Mouse (Mus musculus): ENCODE measurements around the gene Gli3. TPM values are rescaled to one million over a fixed set of nuclear protein-coding genes. Genes with fewer than 3 reads are reported as not detected.

Gli3 gene
- polyA plus RNA-seq, 1 experiment from 2014 or later: 7.7 TPM

GRCm38 (mm10) chr13:15517048-15517760, 54.2 kb downstream of the Gli3 start:
- no peak for ATAC-seq
- no peaks in the 10 kb centered on the region for H3K9me3 ChIP-seq (ENCODE audit: control insufficient read depth, low read length)
- no peak overlapping the region for H3K4me3 ChIP-seq (ENCODE audit: low read length)
- H3K36me3 ChIP-seq (ENCODE audit: control insufficient read depth, insufficient read depth, low read length): no peaks in the 10 kb centered on the region
- H3K27me3 ChIP-seq (replicated peaks; ENCODE audit: control insufficient read depth, insufficient read depth, low read length): no peaks in the 10 kb centered on the region
- no peaks in the 10 kb centered on the region; the same call in 1 of the 2 replicates for H3K4me1 ChIP-seq (ENCODE audit: control insufficient read depth, insufficient read depth, low read length)
- 83% methylated on average over 9 of the region's 9 CpGs for WGBS
- no peak overlapping the region for H3K4me2 ChIP-seq (ENCODE audit: low read depth, low read length)
- no peak overlapping the region for H3K9ac ChIP-seq (ENCODE audit: low read depth, low read length)
- no peak overlapping the region for H3K27ac ChIP-seq (ENCODE audit: low read length)

GRCm38 (mm10) chr13:15520353-15520752, 57.3 kb downstream of the Gli3 start:
- H3K4me3 ChIP-seq (ENCODE audit: low read length): no peak overlapping the region
- no peak overlapping the region for H3K27ac ChIP-seq (ENCODE audit: low read length)
- 53% methylated on average over 2 of the region's 2 CpGs for WGBS
- ATAC-seq: no peak
- H3K4me1 ChIP-seq (ENCODE audit: control insufficient read depth, insufficient read depth, low read length): no peaks in the 10 kb centered on the region
- H3K4me2 ChIP-seq (ENCODE audit: low read depth, low read length): no peak overlapping the region
- H3K9ac ChIP-seq (ENCODE audit: low read depth, low read length): no peak overlapping the region
- no peaks in the 10 kb centered on the region for H3K36me3 ChIP-seq (ENCODE audit: control insufficient read depth, insufficient read depth, low read length)
- H3K27me3 ChIP-seq (replicated peaks; ENCODE audit: control insufficient read depth, insufficient read depth, low read length): no peaks in the 10 kb centered on the region
- no peaks in the 10 kb centered on the region for H3K9me3 ChIP-seq (ENCODE audit: control insufficient read depth, low read length)

GRCm38 (mm10) chr13:15522153-15522552, 59.1 kb downstream of the Gli3 start:
- Histone ChIP-seq H3K4me3 (ENCODE audit: low read length) (no peak overlapping the region), H3K9ac (ENCODE audit: low read depth, low read length) (no peak overlapping the region), H3K27ac (ENCODE audit: low read length) (no peak overlapping the region), H3K4me1 (ENCODE audit: control insufficient read depth, insufficient read depth, low read length) (no peaks in the 10 kb centered on the region), H3K27me3 (replicated peaks; ENCODE audit: control insufficient read depth, insufficient read depth, low read length) (no peaks in the 10 kb centered on the region), H3K36me3 (ENCODE audit: control insufficient read depth, insufficient read depth, low read length) (no peaks in the 10 kb centered on the region), H3K4me2 (ENCODE audit: low read depth, low read length) (no peak overlapping the region), H3K9me3 (ENCODE audit: control insufficient read depth, low read length) (no peaks in the 10 kb centered on the region)
- 81% methylated on average over 3 of the region's 3 CpGs for WGBS
- ATAC-seq: no peak

GRCm38 (mm10) chr13:15524208-15524607, 61.2 kb downstream of the Gli3 start:
- ATAC-seq: no peak
- H3K27ac ChIP-seq (ENCODE audit: low read length): no peak overlapping the region
- H3K9ac ChIP-seq (ENCODE audit: low read depth, low read length): no peak overlapping the region
- H3K4me3 ChIP-seq (ENCODE audit: low read length): no peak overlapping the region
- 82% methylated on average over 8 of the region's 8 CpGs for WGBS
- H3K4me2 ChIP-seq (ENCODE audit: low read depth, low read length): no peak overlapping the region
- H3K9me3 ChIP-seq (ENCODE audit: control insufficient read depth, low read length): no peaks in the 10 kb centered on the region
- H3K36me3 ChIP-seq (ENCODE audit: control insufficient read depth, insufficient read depth, low read length): no peaks in the 10 kb centered on the region
- no peaks in the 10 kb centered on the region for H3K27me3 ChIP-seq (replicated peaks; ENCODE audit: control insufficient read depth, insufficient read depth, low read length)
- no peaks in the 10 kb centered on the region for H3K4me1 ChIP-seq (ENCODE audit: control insufficient read depth, insufficient read depth, low read length)

GRCm38 (mm10) chr13:15526691-15527090, 63.7 kb downstream of the Gli3 start:
- Histone ChIP-seq H3K9me3 (ENCODE audit: control insufficient read depth, low read length) (no peaks in the 10 kb centered on the region), H3K36me3 (ENCODE audit: control insufficient read depth, insufficient read depth, low read length) (no peaks in the 10 kb centered on the region), H3K4me2 (ENCODE audit: low read depth, low read length) (no peak overlapping the region), H3K4me3 (ENCODE audit: low read length) (no peak overlapping the region), H3K9ac (ENCODE audit: low read depth, low read length) (no peak overlapping the region), H3K27me3 (replicated peaks; ENCODE audit: control insufficient read depth, insufficient read depth, low read length) (no peaks in the 10 kb centered on the region), H3K27ac (ENCODE audit: low read length) (no peak overlapping the region), H3K4me1 (ENCODE audit: control insufficient read depth, insufficient read depth, low read length) (no peaks in the 10 kb centered on the region)
- ATAC-seq: no peak
- 93% methylated on average over 4 of the region's 4 CpGs for WGBS

- no peaks in the 10 kb centered on the region for H3K4me1 ChIP-seq (ENCODE audit: control insufficient read depth, insufficient read depth, low read length)
- no peak overlapping the region for H3K4me2 ChIP-seq (ENCODE audit: low read depth, low read length)
- H3K27me3 ChIP-seq (replicated peaks; ENCODE audit: control insufficient read depth, insufficient read depth, low read length): no peaks in the 10 kb centered on the region
- H3K36me3 ChIP-seq (ENCODE audit: control insufficient read depth, insufficient read depth, low read length): no peaks in the 10 kb centered on the region
- no peak overlapping the region for H3K9ac ChIP-seq (ENCODE audit: low read depth, low read length)
- no peak overlapping the region for H3K27ac ChIP-seq (ENCODE audit: low read length)
- ATAC-seq: no peak
- no peak overlapping the region for H3K4me3 ChIP-seq (ENCODE audit: low read length)
- 76% methylated on average over 3 of the region's 3 CpGs for WGBS
- H3K9me3 ChIP-seq (ENCODE audit: control insufficient read depth, low read length): no peaks in the 10 kb centered on the region
Measured at GRCm38 (mm10) chr13:15531568-15531967, 68.5 kb downstream of the Gli3 start.

GRCm38 (mm10) chr13:15537206-15537605, 74.2 kb downstream of the Gli3 start:
- no peaks in the 10 kb centered on the region for H3K27me3 ChIP-seq (replicated peaks; ENCODE audit: control insufficient read depth, insufficient read depth, low read length)
- ATAC-seq: peak; percentile 53; the same call in 1 of the 2 replicates
- H3K4me3 ChIP-seq (ENCODE audit: low read length): no peak overlapping the region
- H3K36me3 ChIP-seq (ENCODE audit: control insufficient read depth, insufficient read depth, low read length): no peaks in the 10 kb centered on the region
- H3K27ac ChIP-seq (ENCODE audit: low read length): no peak overlapping the region
- H3K4me2 ChIP-seq (ENCODE audit: low read depth, low read length): no peak overlapping the region
- no peaks in the 10 kb centered on the region for H3K9me3 ChIP-seq (ENCODE audit: control insufficient read depth, low read length)
- 36% methylated on average over 5 of the region's 5 CpGs for WGBS
- H3K9ac ChIP-seq (ENCODE audit: low read depth, low read length): no peak overlapping the region
- peaks cover 10% of the 10 kb centered on the region; the same call in 1 of the 2 replicates for H3K4me1 ChIP-seq (ENCODE audit: control insufficient read depth, insufficient read depth, low read length)

GRCm38 (mm10) chr13:15537611-15538010, 74.6 kb downstream of the Gli3 start:
- no peak overlapping the region for H3K27ac ChIP-seq (ENCODE audit: low read length)
- WGBS: 67% methylated on average over 3 of the region's 3 CpGs
- peak; percentile 68; the same call in 1 of the 2 replicates for ATAC-seq

GRCm38 (mm10) chr13:15538389-15538788, 75.4 kb downstream of the Gli3 start:
- Histone ChIP-seq H3K27me3 (replicated peaks; ENCODE audit: control insufficient read depth, insufficient read depth, low read length) (no peaks in the 10 kb centered on the region), H3K4me1 (ENCODE audit: control insufficient read depth, insufficient read depth, low read length) (peaks cover 14% of the 10 kb centered on the region), H3K27ac (ENCODE audit: low read length) (no peak overlapping the region), H3K4me2 (ENCODE audit: low read depth, low read length) (no peak overlapping the region), H3K4me3 (ENCODE audit: low read length) (no peak overlapping the region), H3K9me3 (ENCODE audit: control insufficient read depth, low read length) (no peaks in the 10 kb centered on the region), H3K36me3 (ENCODE audit: control insufficient read depth, insufficient read depth, low read length) (no peaks in the 10 kb centered on the region), H3K9ac (ENCODE audit: low read depth, low read length) (no peak overlapping the region)
- 55% methylated on average over 2 of the region's 2 CpGs for WGBS
- no peak for ATAC-seq

More at GRCm38 (mm10) chr13:15537611-15538010, 74.6 kb downstream of the Gli3 start:
- Histone ChIP-seq H3K4me3 (ENCODE audit: low read length) (no peak overlapping the region), H3K9me3 (ENCODE audit: control insufficient read depth, low read length) (no peaks in the 10 kb centered on the region), H3K27me3 (replicated peaks; ENCODE audit: control insufficient read depth, insufficient read depth, low read length) (no peaks in the 10 kb centered on the region), H3K4me1 (ENCODE audit: control insufficient read depth, insufficient read depth, low read length) (peaks cover 10% of the 10 kb centered on the region; the same call in 1 of the 2 replicates), H3K4me2 (ENCODE audit: low read depth, low read length) (no peak overlapping the region), H3K36me3 (ENCODE audit: control insufficient read depth, insufficient read depth, low read length) (no peaks in the 10 kb centered on the region), H3K9ac (ENCODE audit: low read depth, low read length) (no peak overlapping the region)

- H3K27ac ChIP-seq (ENCODE audit: low read length): no peak overlapping the region
- H3K4me2 ChIP-seq (ENCODE audit: low read depth, low read length): no peak overlapping the region
- no peaks in the 10 kb centered on the region for H3K9me3 ChIP-seq (ENCODE audit: control insufficient read depth, low read length)
- H3K36me3 ChIP-seq (ENCODE audit: control insufficient read depth, insufficient read depth, low read length): no peaks in the 10 kb centered on the region
- no peak overlapping the region for H3K4me3 ChIP-seq (ENCODE audit: low read length)
- no peak for ATAC-seq
- 30% methylated on average over 5 of the region's 5 CpGs for WGBS
- peaks cover 23% of the 10 kb centered on the region for H3K4me1 ChIP-seq (ENCODE audit: control insufficient read depth, insufficient read depth, low read length)
- no peaks in the 10 kb centered on the region for H3K27me3 ChIP-seq (replicated peaks; ENCODE audit: control insufficient read depth, insufficient read depth, low read length)
- H3K9ac ChIP-seq (ENCODE audit: low read depth, low read length): no peak overlapping the region
Measured at GRCm38 (mm10) chr13:15542053-15542452, 79.0 kb downstream of the Gli3 start.
